Mouse (Mus musculus) E14TG2a.4 (cell line): Measurements from ENCODE around the gene Btnl10.

Experiments
- H3K27me3 ChIP-seq: 2 replicates; pipeline ENCODE4 v1.6.1; 2014; ENCODE audit warnings: low read length, control low read depth; ENCODE audit not compliant: insufficient read depth
- H3K36me3 ChIP-seq: 2 replicates; pipeline ENCODE4 v1.6.1; 2014; ENCODE audit warnings: low read length, control low read depth; ENCODE audit not compliant: insufficient read depth
- H3K4me1 ChIP-seq: replicated peaks from 2 replicates; pipeline ENCODE4 v1.6.1; 2014; ENCODE audit warnings: low read depth, low read length, control low read depth
- H3K4me3 ChIP-seq: replicated peaks from 2 replicates; pipeline ENCODE4 v1.5.1; 2014; ENCODE audit warnings: mild to moderate bottlenecking, low read length
- H3K9me3 ChIP-seq: 2 replicates; pipeline ENCODE4 v1.6.1; 2014; ENCODE audit warnings: low read length, control low read depth
- CTCF ChIP-seq: conservative IDR thresholded peaks from 2 replicates; pipeline ENCODE4 v1.5.1; 2014; ENCODE audit warnings: low read length
- NANOG ChIP-seq: IDR thresholded peaks from 2 replicates; pipeline ENCODE4 v1.6.1; 2014; ENCODE audit warnings: borderline replicate concordance, low read length, mixed read lengths
- POU5F1 ChIP-seq: IDR thresholded peaks from 2 replicates; pipeline ENCODE4 v1.6.1; 2014; ENCODE audit warnings: low read length, borderline replicate concordance

Gene Btnl10

GRCm38 (mm10) chr11:58959186-58959825, 41.6 kb downstream of the Btnl10 start:
- peak overlapping the region; percentile 70 for H3K4me3 ChIP-seq
- H3K4me1 ChIP-seq: peaks cover 40% of the 10 kb centered on the region
- TF ChIP-seq NANOG: no peak
- no peak for TF ChIP-seq POU5F1
- no peak for TF ChIP-seq CTCF

GRCm38 (mm10) chr11:58959921-58960465, 42.3 kb downstream of the Btnl10 start:
- H3K4me1 ChIP-seq: peaks cover 46% of the 10 kb centered on the region
- H3K4me3 ChIP-seq: peak overlapping the region; percentile 70
- peaks cover 20% of the 10 kb centered on the region for H3K36me3 ChIP-seq
- peaks cover 72% of the 10 kb centered on the region for H3K27me3 ChIP-seq
- TF ChIP-seq CTCF: no peak
- TF ChIP-seq NANOG: no peak
- TF ChIP-seq POU5F1: no peak
- peaks cover 7% of the 10 kb centered on the region for H3K9me3 ChIP-seq

More at GRCm38 (mm10) chr11:58959186-58959825, 41.6 kb downstream of the Btnl10 start:
- H3K9me3 ChIP-seq: peaks cover 7% of the 10 kb centered on the region
- peaks cover 20% of the 10 kb centered on the region for H3K36me3 ChIP-seq
- peaks cover 69% of the 10 kb centered on the region for H3K27me3 ChIP-seq

GRCm38 (mm10) chr11:58961364-58962177, 43.9 kb downstream of the Btnl10 start:
- Histone ChIP-seq H3K36me3 (peaks cover 13% of the 10 kb centered on the region), H3K4me1 (peaks cover 48% of the 10 kb centered on the region), H3K27me3 (peaks cover 72% of the 10 kb centered on the region), H3K4me3 (peak overlapping the region; percentile 70), H3K9me3 (peaks cover 7% of the 10 kb centered on the region)
- TF ChIP-seq CTCF (no peak), POU5F1 (no peak), NANOG (no peak)

- no peaks in the 10 kb centered on the region for H3K36me3 ChIP-seq
- peaks cover 56% of the 10 kb centered on the region for H3K27me3 ChIP-seq
- peaks cover 52% of the 10 kb centered on the region for H3K4me1 ChIP-seq
- peak overlapping the region; percentile 23; the same call in 1 of the 2 replicates for H3K4me3 ChIP-seq
- peaks cover 7% of the 10 kb centered on the region for H3K9me3 ChIP-seq
- TF ChIP-seq POU5F1 (no peak), NANOG (no peak), CTCF (no peak)
Measured at GRCm38 (mm10) chr11:58963543-58963942, 45.8 kb downstream of the Btnl10 start.

GRCm38 (mm10) chr11:58964216-58964615, 46.5 kb downstream of the Btnl10 start:
- TF ChIP-seq NANOG (no peak), POU5F1 (no peak), CTCF (no peak)
- no peaks in the 10 kb centered on the region for H3K36me3 ChIP-seq
- peaks cover 58% of the 10 kb centered on the region for H3K4me1 ChIP-seq
- peaks cover 7% of the 10 kb centered on the region for H3K9me3 ChIP-seq
- H3K27me3 ChIP-seq: peaks cover 50% of the 10 kb centered on the region
- no peak overlapping the region for H3K4me3 ChIP-seq

- Histone ChIP-seq H3K9me3 (peaks cover 7% of the 10 kb centered on the region), H3K4me1 (peaks cover 60% of the 10 kb centered on the region), H3K27me3 (peaks cover 42% of the 10 kb centered on the region), H3K36me3 (no peaks in the 10 kb centered on the region), H3K4me3 (peak overlapping the region; percentile 53)
- TF ChIP-seq CTCF (no peak), POU5F1 (no peak), NANOG (no peak)
Measured at GRCm38 (mm10) chr11:58965001-58965760, 47.5 kb downstream of the Btnl10 start.

- Histone ChIP-seq H3K36me3 (peaks cover 4% of the 10 kb centered on the region), H3K4me3 (no peak overlapping the region), H3K27me3 (peaks cover 23% of the 10 kb centered on the region), H3K9me3 (no peaks in the 10 kb centered on the region), H3K4me1 (peaks cover 73% of the 10 kb centered on the region)
- no peak for TF ChIP-seq NANOG
- TF ChIP-seq CTCF: peak; percentile 43
- TF ChIP-seq POU5F1: no peak
Measured at GRCm38 (mm10) chr11:58967346-58967745, 49.6 kb downstream of the Btnl10 start.
